Mouse (Mus musculus) left cerebral cortex, postnatal 10 days (tissue): ENCODE results near the gene Gm45015. TPM values are rescaled to one million over a fixed set of nuclear protein-coding genes. Genes with fewer than 3 reads are reported as not detected.

Source experiments
- total RNA-seq, 2 experiments: library from RNA; stranded (reverse); gene quantifications; 2 replicates each; pipeline ENCODE4 v1.2.3; 2021

Gm45015 gene
- total RNA-seq, 2 experiments from 2014 or later: not detected

Other genes starting within 250 kb of the Gm45015 start
- gene Xlr3a, start 239.7 kb downstream of the Gm45015 start, total RNA-seq: 1 to 10 TPM in 1 of 2 experiments, under 1 TPM in 1; 0.51 to 4.8 TPM
- 1 to 10 TPM; 1.5 to 1.9 TPM for gene Gm14685, start 219.8 kb downstream of the Gm45015 start, total RNA-seq
- not detected for gene Xlr5b, start 188.0 kb downstream of the Gm45015 start, total RNA-seq
- 1 to 10 TPM in 1 of 2 experiments, under 1 TPM in 1; 0.91 to 1.4 TPM for gene DXBay18, start 187.4 kb downstream of the Gm45015 start, total RNA-seq
- gene Spin2d, start 159.9 kb downstream of the Gm45015 start, total RNA-seq: not detected
- gene Xlr3b, start 144.6 kb downstream of the Gm45015 start, total RNA-seq: 1 to 10 TPM; 1.2 to 9.8 TPM
- 1 to 10 TPM in 1 of 2 experiments, under 1 TPM in 1; 0.45 to 1.1 TPM for gene Xlr4b, start 122.5 kb downstream of the Gm45015 start, total RNA-seq
- gene F8a, start 108.5 kb downstream of the Gm45015 start, total RNA-seq: 10 to 100 TPM; 14.3 to 15.1 TPM
- gene Xlr4c, start 93.7 kb downstream of the Gm45015 start, total RNA-seq: under 1 TPM in 1 of 2 experiments, not detected in 1; 0.90 TPM
- gene Xlr3c, start 71.5 kb downstream of the Gm45015 start, total RNA-seq: not detected
- gene Xlr5a, start 43.9 kb downstream of the Gm45015 start, total RNA-seq: not detected
- gene Xlr5c, start 43.9 kb downstream of the Gm45015 start, total RNA-seq: not detected
- gene Zfp275, start 5.8 kb upstream of the Gm45015 start, total RNA-seq: 10 to 100 TPM; 16.8 to 17.5 TPM
- gene Gm18336, start 61.9 kb upstream of the Gm45015 start, total RNA-seq: under 1 TPM; 0.19 to 0.24 TPM
- 1 to 10 TPM; 2.5 to 3.1 TPM for gene Zfp92, start 74.3 kb upstream of the Gm45015 start, total RNA-seq
- gene Trex2, start 98.5 kb upstream of the Gm45015 start, total RNA-seq: not detected
- 10 to 100 TPM; 13.7 to 15.0 TPM for gene Haus7, start 122.2 kb upstream of the Gm45015 start, total RNA-seq
- 10 to 100 TPM; 33.2 to 34.7 TPM for gene Bgn, start 146.8 kb upstream of the Gm45015 start, total RNA-seq
- 10 to 100 TPM; 63.9 to 64.2 TPM for gene Atp2b3, start 166.2 kb upstream of the Gm45015 start, total RNA-seq